Mouse (Mus musculus) kidney, postnatal 10 days (tissue): ENCODE results near the gene Utp18.
"Not testable (repeated sequence)": the region's sequence is repeated elsewhere in the genome, so short reads cannot be mapped to it uniquely, and the experiment has no call there.

Experiments
- DNase-seq: peaks from one replicate; pipeline ENCODE4 v3.0.0; 2021; ENCODE audit warnings: mixed read lengths

The Utp18 gene

GRCm38 (mm10) chr11:93885572-93886410 lies at the start of gene Utp18, which contains the start of gene Mbtd1:
TSS of gene Utp18 (minus strand) at chr11:93885766.
TSS of gene Mbtd1 (plus strand) at chr11:93885852.
- peak; percentile 99 for DNase-seq

- DNase-seq, result no peak
Measured at GRCm38 (mm10) chr11:93929106-93929505, 43.5 kb upstream of the Utp18 start.

- DNase-seq, result not testable (repeated sequence)
Measured at GRCm38 (mm10) chr11:93915019-93915418, 29.5 kb upstream of the Utp18 start.

- DNase-seq, result no peak
Measured at GRCm38 (mm10) chr11:93911603-93912002, 26.0 kb upstream of the Utp18 start.

GRCm38 (mm10) chr11:93908829-93909228 lies 23.3 kb upstream of the Utp18 start:
- DNase-seq, result no peak

- no peak for DNase-seq
Measured at GRCm38 (mm10) chr11:93907839-93908238, 22.3 kb upstream of the Utp18 start.

- no peak for DNase-seq
Measured at GRCm38 (mm10) chr11:93906834-93907233, 21.3 kb upstream of the Utp18 start.

- no peak for DNase-seq
Measured at GRCm38 (mm10) chr11:93897732-93898131, 12.2 kb upstream of the Utp18 start.

- DNase-seq, result no peak
Measured at GRCm38 (mm10) chr11:93887080-93887447, 1.5 kb upstream of the Utp18 start.

- DNase-seq, result peak; percentile 61
Measured at GRCm38 (mm10) chr11:93886411-93887079, 979 bp upstream of the Utp18 start.

- peak; percentile 78 for DNase-seq
Measured at GRCm38 (mm10) chr11:93884901-93885571, 530 bp downstream of the Utp18 start.

GRCm38 (mm10) chr11:93884068-93884467 lies 1.5 kb downstream of the Utp18 start:
- DNase-seq, result no peak

GRCm38 (mm10) chr11:93862638-93863037 lies 22.9 kb downstream of the Utp18 start:
- no peak for DNase-seq

GRCm38 (mm10) chr11:93862045-93862623 lies 23.4 kb downstream of the Utp18 start:
- DNase-seq, result no peak

- no peak for DNase-seq
Measured at GRCm38 (mm10) chr11:93861193-93861592, 24.4 kb downstream of the Utp18 start.

GRCm38 (mm10) chr11:93860540-93861172 lies 24.9 kb downstream of the Utp18 start:
- DNase-seq, result no peak

- peak; percentile 88 for DNase-seq
Measured at GRCm38 (mm10) chr11:93856284-93856955, 29.1 kb downstream of the Utp18 start.

GRCm38 (mm10) chr11:93852546-93852945 lies 33.0 kb downstream of the Utp18 start:
- no peak for DNase-seq

GRCm38 (mm10) chr11:93847342-93847741 lies 38.2 kb downstream of the Utp18 start:
- no peak for DNase-seq

- DNase-seq, result no peak
Measured at GRCm38 (mm10) chr11:93835800-93836199, 49.8 kb downstream of the Utp18 start.

- no peak for DNase-seq
Measured at GRCm38 (mm10) chr11:93829971-93830370, 55.6 kb downstream of the Utp18 start.

GRCm38 (mm10) chr11:93829327-93829679 lies 56.3 kb downstream of the Utp18 start:
- DNase-seq, result no peak
